Mouse (Mus musculus): ENCODE measurements around the gene Fbxl7.

GRCm38 (mm10) chr15:26673239-26673859, 222.0 kb downstream of the Fbxl7 start:
- TF ChIP-seq POLR2A (IDR thresholded peaks at IDR 0.05; ENCODE audit: low read depth, low read length) (no peak), CTCF (IDR thresholded peaks at IDR 0.05; ENCODE audit: extremely low read depth, insufficient read depth, insufficient read length, insufficient replicate concordance) (no peak)

Data from spleen, adult 2 months (tissue).